Mouse (Mus musculus) liver, postnatal 0 days (tissue): Measurements from ENCODE around the gene Snrnp25.
A peak's percentile ranks its signal among the peaks of the same experiment; 100 is the strongest.

Experiments used
- CTCF ChIP-seq: sonication (generic); IDR thresholded peaks from 2 replicates; pipeline ENCODE4 v1.5.1; 2016; ENCODE audit warnings: antibody characterized with exemption, low read depth
- EP300 ChIP-seq: IDR thresholded peaks from 2 replicates; pipeline ENCODE4 v1.6.1; 2016; ENCODE audit warnings: antibody characterized with exemption, low read depth, mild to moderate bottlenecking

DNA sequence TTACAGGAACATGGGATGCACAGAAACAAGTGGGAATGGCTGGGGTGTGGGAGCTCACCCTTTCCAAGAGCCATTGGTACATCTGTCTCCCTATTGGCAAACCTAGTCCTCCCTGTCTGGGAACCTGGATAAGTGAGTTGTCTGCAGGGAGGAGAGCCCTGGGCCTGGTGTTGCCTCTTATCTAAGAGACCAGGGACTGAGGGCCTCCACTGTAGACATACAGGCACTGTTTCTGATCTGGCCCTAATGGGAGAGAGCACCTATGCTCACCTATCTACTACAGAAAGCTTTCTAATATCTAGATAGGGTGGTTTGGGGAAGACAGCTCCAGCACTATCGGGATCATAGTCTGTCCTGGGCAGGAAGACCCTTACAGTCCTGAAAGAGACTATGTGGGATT is 50.9 kb downstream of the Snrnp25 start:
- TF ChIP-seq CTCF (no peak), EP300 (peak; percentile 98)
